15 mouse cellular contexts compared by ENCODE assay signal in genomic region chr1:179443835-179444234, GRCm38 (mm10).
"Had no signal": no experiment of that assay in that cellular context is flagged by ENCODE, and none has a peak within 500 bp of the region (broad histone marks: within the 10 kb centered on the region; RNA-seq: fewer than 3 reads in every experiment).

No protein-coding gene starts in this region.

- H3K4me3 ChIP-seq: limb, embryonic 15.5 days; midbrain, embryonic 12.5 days; midbrain, embryonic 15.5 days; neural tube, embryonic 12.5 days; neural tube, embryonic 15.5 days had no signal

- H3K27ac ChIP-seq: limb, embryonic 15.5 days; liver, embryonic 14.5 days; macrophage; midbrain, embryonic 12.5 days; midbrain, embryonic 15.5 days; neural tube, embryonic 12.5 days; neural tube, embryonic 15.5 days had no signal

- H3K36me3 ChIP-seq: limb, embryonic 15.5 days; midbrain, embryonic 12.5 days; midbrain, embryonic 15.5 days; neural tube, embryonic 12.5 days; neural tube, embryonic 15.5 days had no signal

- H3K27me3 ChIP-seq: limb, embryonic 15.5 days; midbrain, embryonic 15.5 days; neural tube, embryonic 12.5 days; neural tube, embryonic 15.5 days had no signal

- H3K9me3 ChIP-seq: limb, embryonic 15.5 days; midbrain, embryonic 12.5 days; midbrain, embryonic 15.5 days; neural tube, embryonic 12.5 days; neural tube, embryonic 15.5 days had no signal

- H3K4me2 ChIP-seq: limb, embryonic 15.5 days; liver, embryonic 11.5 days; lung, embryonic 14.5 days; midbrain, embryonic 12.5 days; midbrain, embryonic 15.5 days; neural tube, embryonic 12.5 days; neural tube, embryonic 15.5 days had no signal

- H3K9ac ChIP-seq: limb, embryonic 15.5 days; liver, embryonic 14.5 days; liver, postnatal 0 days; lung, embryonic 14.5 days; midbrain, embryonic 12.5 days; midbrain, embryonic 15.5 days; neural tube, embryonic 12.5 days; neural tube, embryonic 15.5 days had no signal

- DNase-seq: kidney, adult 9 months; liver, postnatal 0 days; lung, embryonic 14.5 days; right cerebral cortex, postnatal 25 days; thymus, postnatal 25 days had no signal

- ATAC-seq: intestine, postnatal 0 days; liver, postnatal 0 days; lung, postnatal 0 days; midbrain, embryonic 15.5 days had no signal
